Mouse (Mus musculus): ENCODE results near the gene Ccl1.

- TF ChIP-seq ZNF384 (IDR thresholded peaks at IDR 0.05; ENCODE audit: low read depth, low read length) (no peak), POLR2A (IDR thresholded peaks at IDR 0.05; ENCODE audit: low read depth, low read length) (no peak), CTCF (conservative IDR thresholded peaks at IDR 0.05 in 1 of 2, IDR thresholded peaks at IDR 0.05 in 1 of 2; ENCODE audit: low read depth in 2 of 2, low read length in 2 of 2) (no peak), GABPA (IDR thresholded peaks at IDR 0.05; ENCODE audit: insufficient replicate concordance, low read depth, low read length) (no peak), NRF1 (IDR thresholded peaks at IDR 0.05; ENCODE audit: low read depth, low read length) (no peak), SMC3 (IDR thresholded peaks at IDR 0.05; ENCODE audit: low read depth, low read length) (no peak), JUN (IDR thresholded peaks at IDR 0.05; ENCODE audit: insufficient read depth, low read depth, low read length) (no peak), USF1 (IDR thresholded peaks at IDR 0.05; ENCODE audit: low read depth, low read length) (no peak), SIN3A (IDR thresholded peaks at IDR 0.05; ENCODE audit: low read length) (no peak), MAZ (IDR thresholded peaks at IDR 0.05; ENCODE audit: low read depth, low read length) (no peak), HCFC1 (IDR thresholded peaks at IDR 0.05; ENCODE audit: low read depth, low read length) (no peak), PAX5 (IDR thresholded peaks at IDR 0.05; ENCODE audit: low read length) (no peak)
Observed at GRCm38 (mm10) chr11:82168308-82168707, 137.2 kb downstream of the Ccl1 start.

Data from CH12.LX (cell line).